Mouse (Mus musculus) kidney, adult 9 months (tissue): Measurements from ENCODE around the gene Adamts15.

Source experiments
- DNase-seq: peaks from one replicate; pipeline ENCODE4 v3.0.0; 2022

The Adamts15 gene

GRCm38 (mm10) chr9:30922197-30922894 lies at the start of gene Adamts15:
Gene Adamts15 (minus strand): TSS chr9:30922452.
- DNase-seq = peak; percentile 83

GRCm38 (mm10) chr9:30971967-30972366 lies 49.7 kb upstream of the Adamts15 start:
- no peak for DNase-seq

GRCm38 (mm10) chr9:30970001-30970400 lies 47.7 kb upstream of the Adamts15 start:
- no peak for DNase-seq

- DNase-seq = no peak
Measured at GRCm38 (mm10) chr9:30968130-30968529, 45.9 kb upstream of the Adamts15 start.

- DNase-seq = no peak
Measured at GRCm38 (mm10) chr9:30966881-30967280, 44.6 kb upstream of the Adamts15 start.

GRCm38 (mm10) chr9:30964685-30965084 lies 42.4 kb upstream of the Adamts15 start:
- DNase-seq = no peak

GRCm38 (mm10) chr9:30963780-30964179 lies 41.5 kb upstream of the Adamts15 start:
- DNase-seq = no peak

GRCm38 (mm10) chr9:30955246-30955645 lies 33.0 kb upstream of the Adamts15 start:
- no peak for DNase-seq

- DNase-seq = peak; percentile 48
Measured at GRCm38 (mm10) chr9:30953287-30953686, 31.0 kb upstream of the Adamts15 start.

GRCm38 (mm10) chr9:30951461-30951860 lies 29.2 kb upstream of the Adamts15 start:
- DNase-seq = no peak

- peak; percentile 20 for DNase-seq
Measured at GRCm38 (mm10) chr9:30950592-30950991, 28.3 kb upstream of the Adamts15 start.

- no peak for DNase-seq
Measured at GRCm38 (mm10) chr9:30949971-30950370, 27.7 kb upstream of the Adamts15 start.

GRCm38 (mm10) chr9:30949422-30949821 lies 27.2 kb upstream of the Adamts15 start:
- no peak for DNase-seq

- peak; percentile 60 for DNase-seq
Measured at GRCm38 (mm10) chr9:30945276-30945675, 23.0 kb upstream of the Adamts15 start.

GRCm38 (mm10) chr9:30944234-30944633 lies 22.0 kb upstream of the Adamts15 start:
- no peak for DNase-seq

GRCm38 (mm10) chr9:30943341-30943740 lies 21.1 kb upstream of the Adamts15 start:
- DNase-seq = no peak

- DNase-seq = no peak
Measured at GRCm38 (mm10) chr9:30942512-30943313, 20.5 kb upstream of the Adamts15 start, which contains the start of gene Adamts8. Gene Adamts8 (plus strand): TSS chr9:30942562.

- DNase-seq = peak; percentile 92
Measured at GRCm38 (mm10) chr9:30940328-30940727, 18.1 kb upstream of the Adamts15 start.

GRCm38 (mm10) chr9:30936674-30937438 lies 14.6 kb upstream of the Adamts15 start:
- peak; percentile 68 for DNase-seq

GRCm38 (mm10) chr9:30934827-30935226 lies 12.6 kb upstream of the Adamts15 start:
- no peak for DNase-seq

- no peak for DNase-seq
Measured at GRCm38 (mm10) chr9:30932346-30932745, 10.1 kb upstream of the Adamts15 start.

- DNase-seq = no peak
Measured at GRCm38 (mm10) chr9:30928759-30929158, 6.5 kb upstream of the Adamts15 start.
